Mouse (Mus musculus) lung, adult 2 months (tissue): ENCODE measurements around the gene Prkrip1.

ENCODE experiments used
- CTCF ChIP-seq: fragments of 200-500 bp; IDR thresholded peaks from 2 replicates; pipeline ENCODE4 v1.5.1; 2011; ENCODE audit warnings: mild to moderate bottlenecking, low read length, control low read depth; ENCODE audit not compliant: insufficient read depth
- POLR2A ChIP-seq: fragments of 200-500 bp; IDR thresholded peaks from 2 replicates; pipeline ENCODE4 v1.6.1; 2011; ENCODE audit warnings: low read depth, mild to moderate bottlenecking, control low read depth, low read length, borderline replicate concordance; ENCODE audit errors: extremely low read depth

- TF ChIP-seq POLR2A: no peak
- TF ChIP-seq CTCF: no peak
Measured at GRCm38 (mm10) chr5:136144606-136145430, 53.9 kb downstream of the Prkrip1 start.
